Mouse (Mus musculus): ENCODE measurements around the gene Pcyt1b. TPM values are rescaled to one million over a fixed set of nuclear protein-coding genes. Genes with fewer than 3 reads are reported as not detected.

Gene Pcyt1b
- polyA plus RNA-seq, 1 experiment from 2014 or later, result 4.8 TPM

DNA sequence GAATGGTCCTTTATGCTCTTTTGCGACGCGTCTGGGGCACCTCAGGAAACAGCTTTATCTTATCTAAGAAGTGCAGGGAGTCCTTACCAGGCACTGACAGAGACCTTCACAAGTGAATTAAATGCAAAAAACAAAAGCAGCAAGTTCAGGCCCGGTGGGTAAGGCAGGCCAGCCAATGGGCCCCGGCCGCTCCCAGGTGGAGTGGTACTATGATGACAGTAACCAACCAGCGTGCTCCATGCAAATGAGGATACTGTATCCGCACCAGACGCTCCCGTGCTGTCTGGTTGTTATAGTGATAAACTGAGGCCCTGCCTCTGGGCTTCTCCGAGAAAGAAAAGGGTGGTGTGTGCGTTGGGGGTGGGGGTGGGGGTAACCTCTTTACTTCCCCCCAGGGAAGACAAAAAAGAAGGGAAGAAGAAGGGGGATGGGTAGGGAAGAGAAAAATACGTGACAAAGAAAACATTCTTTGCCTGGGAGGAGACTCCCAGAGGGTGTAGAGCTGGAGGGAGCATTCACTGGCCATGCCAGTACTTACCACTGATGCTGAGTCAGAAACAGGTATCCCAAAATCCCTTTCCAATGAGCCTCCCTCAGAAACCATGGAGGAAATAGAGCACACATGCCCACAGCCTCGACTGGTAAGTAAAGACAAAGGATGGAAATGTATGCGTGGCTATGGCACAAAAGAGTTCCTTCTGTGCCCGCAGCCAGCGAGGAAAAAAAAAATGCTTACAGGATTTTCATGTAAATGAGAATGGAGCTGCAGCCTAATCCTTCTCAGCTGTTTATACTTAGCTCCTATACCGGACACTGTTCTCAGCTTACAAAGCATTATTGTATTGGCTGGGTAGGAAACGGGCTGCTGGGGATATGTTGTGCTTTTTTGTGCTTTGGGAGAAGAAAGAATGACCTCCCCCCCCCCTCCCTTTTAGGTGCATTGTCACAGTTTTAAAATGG is 20.5 kb downstream of the Pcyt1b start:
- Histone ChIP-seq H3K36me3 (no peaks in the 10 kb centered on the region), H3K27me3 (ENCODE audit: low read depth, poor library complexity, severe bottlenecking) (peaks cover 27% of the 10 kb centered on the region), H3K4me3 (peak overlapping the region; percentile 47), H3K4me1 (0 out of 2 replicates have a peak, but pooled peaks cover 5% of the 10 kb centered on the region), H3K9me3 (replicated peaks) (no peaks in the 10 kb centered on the region), H3K27ac (peak overlapping the region; percentile 86)
- 14% methylated on average over 19 of the region's 19 CpGs for WGBS
- DNase-seq (ENCODE audit: low spot score), result peak; percentile 55

DNA sequence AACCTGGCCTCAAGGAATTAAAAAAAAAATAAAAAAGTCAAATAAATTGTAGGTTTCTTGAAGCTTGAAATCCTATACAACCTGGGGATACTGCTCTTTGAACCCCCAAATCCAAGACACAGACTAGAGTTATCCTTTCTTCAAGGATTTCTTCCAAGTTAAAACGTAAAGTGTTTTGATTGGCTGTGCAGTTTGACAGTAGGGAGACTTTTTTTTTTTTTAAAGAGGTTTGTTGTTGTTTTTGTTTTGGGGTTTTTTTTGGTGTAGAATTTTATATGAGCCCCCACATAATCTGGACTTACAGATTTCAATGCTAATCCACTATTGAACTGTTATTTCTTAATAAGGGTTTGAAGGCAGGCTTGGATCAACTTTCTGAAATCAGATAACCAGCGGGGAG is 21.6 kb downstream of the Pcyt1b start:
- no peaks in the 10 kb centered on the region for H3K36me3 ChIP-seq
- H3K4me3 ChIP-seq, result peak overlapping the region; percentile 47; the same call in 1 of the 2 replicates
- H3K9me3 ChIP-seq (replicated peaks), result no peaks in the 10 kb centered on the region
- 0 out of 2 replicates have a peak overlapping the region, but pooled peaks have one; percentile 86 for H3K27ac ChIP-seq
- 67% methylated on average over 2 of the region's 2 CpGs for WGBS
- DNase-seq (ENCODE audit: low spot score), result no peak
- peaks cover 27% of the 10 kb centered on the region for H3K27me3 ChIP-seq (ENCODE audit: low read depth, poor library complexity, severe bottlenecking)
- H3K4me1 ChIP-seq, result 0 out of 2 replicates have a peak, but pooled peaks cover 5% of the 10 kb centered on the region

DNA sequence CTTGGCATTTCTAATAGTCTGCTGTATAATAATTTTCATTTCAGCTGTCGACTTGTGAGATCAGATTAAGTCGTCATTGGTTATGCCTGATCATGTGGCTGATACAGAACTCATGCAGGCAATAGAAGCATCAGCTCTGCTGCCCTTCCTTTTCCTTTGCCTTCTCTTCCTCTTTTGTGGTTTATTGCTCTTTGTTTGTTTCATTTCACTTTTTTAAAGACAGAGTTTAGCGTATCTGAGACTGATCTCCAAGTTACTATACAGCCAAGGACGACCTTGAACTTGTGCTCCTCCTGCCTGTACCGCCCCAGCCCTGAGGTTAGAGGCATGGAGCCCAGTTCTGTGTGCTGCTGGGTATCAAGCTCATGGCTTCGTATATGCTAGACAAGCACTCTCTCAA is 34.6 kb downstream of the Pcyt1b start:
- DNase-seq (ENCODE audit: low spot score), result no peak
- Histone ChIP-seq H3K9me3 (replicated peaks) (no peaks in the 10 kb centered on the region), H3K4me1 (no peaks in the 10 kb centered on the region), H3K36me3 (no peaks in the 10 kb centered on the region), H3K27ac (no peak overlapping the region), H3K4me3 (no peak overlapping the region), H3K27me3 (ENCODE audit: low read depth, poor library complexity, severe bottlenecking) (peaks cover 22% of the 10 kb centered on the region; the same call in 1 of the 2 replicates)
- 89% methylated on average over 6 of the region's 6 CpGs for WGBS

DNA sequence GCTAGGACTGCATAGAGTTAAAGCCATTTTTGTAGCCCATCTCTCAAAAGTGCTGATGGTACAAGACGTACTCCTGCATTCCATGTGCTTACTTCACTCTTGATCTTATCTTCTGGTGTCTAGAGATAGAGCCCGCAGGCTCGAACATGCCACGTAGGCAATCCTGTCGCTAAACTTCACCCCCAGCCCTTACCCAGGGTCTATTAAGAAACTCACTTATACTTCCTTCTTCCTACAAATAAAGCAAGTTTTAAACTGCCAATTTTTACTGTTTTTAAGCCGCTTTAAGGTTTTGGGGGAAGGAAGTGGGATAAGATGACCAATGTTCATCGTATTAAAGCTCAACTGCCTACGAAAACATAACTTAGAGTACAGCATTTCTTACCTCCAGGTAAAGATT is 36.0 kb downstream of the Pcyt1b start:
- DNase-seq (ENCODE audit: low spot score), result no peak
- Histone ChIP-seq H3K4me1 (no peaks in the 10 kb centered on the region), H3K27ac (no peak overlapping the region), H3K36me3 (no peaks in the 10 kb centered on the region), H3K27me3 (ENCODE audit: low read depth, poor library complexity, severe bottlenecking) (0 out of 2 replicates have a peak, but pooled peaks cover 19% of the 10 kb centered on the region), H3K9me3 (replicated peaks) (no peaks in the 10 kb centered on the region), H3K4me3 (no peak overlapping the region)
- WGBS, result 91% methylated on average over 8 of the region's 8 CpGs

DNA sequence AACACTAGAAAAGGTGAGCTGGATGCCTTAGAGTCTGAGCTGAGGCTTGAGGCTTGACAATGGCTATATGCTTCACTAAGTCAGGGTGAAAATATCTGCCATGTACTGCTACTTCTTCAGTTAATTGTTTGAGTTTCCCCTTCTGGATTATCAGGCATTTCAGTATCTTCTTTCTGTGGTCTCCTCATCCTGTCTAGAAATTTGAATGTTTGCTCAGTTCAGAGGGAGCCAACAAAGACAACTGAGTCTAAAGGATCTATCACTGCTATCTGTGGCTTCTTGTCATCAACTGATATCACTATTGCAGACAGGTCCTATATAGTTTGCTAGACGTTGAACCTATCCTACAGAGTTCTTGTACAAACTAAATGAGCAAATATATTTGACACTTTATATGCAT is 42.9 kb downstream of the Pcyt1b start:
- no peak overlapping the region for H3K4me3 ChIP-seq
- H3K36me3 ChIP-seq, result no peaks in the 10 kb centered on the region
- WGBS, result 80% methylated on average over 1 of the region's 1 CpGs
- no peaks in the 10 kb centered on the region for H3K9me3 ChIP-seq (replicated peaks)
- peaks cover 15% of the 10 kb centered on the region; the same call in 1 of the 2 replicates for H3K27me3 ChIP-seq (ENCODE audit: low read depth, poor library complexity, severe bottlenecking)
- no peak for DNase-seq (ENCODE audit: low spot score)
- H3K4me1 ChIP-seq, result peaks cover 5% of the 10 kb centered on the region
- no peak overlapping the region for H3K27ac ChIP-seq

DNA sequence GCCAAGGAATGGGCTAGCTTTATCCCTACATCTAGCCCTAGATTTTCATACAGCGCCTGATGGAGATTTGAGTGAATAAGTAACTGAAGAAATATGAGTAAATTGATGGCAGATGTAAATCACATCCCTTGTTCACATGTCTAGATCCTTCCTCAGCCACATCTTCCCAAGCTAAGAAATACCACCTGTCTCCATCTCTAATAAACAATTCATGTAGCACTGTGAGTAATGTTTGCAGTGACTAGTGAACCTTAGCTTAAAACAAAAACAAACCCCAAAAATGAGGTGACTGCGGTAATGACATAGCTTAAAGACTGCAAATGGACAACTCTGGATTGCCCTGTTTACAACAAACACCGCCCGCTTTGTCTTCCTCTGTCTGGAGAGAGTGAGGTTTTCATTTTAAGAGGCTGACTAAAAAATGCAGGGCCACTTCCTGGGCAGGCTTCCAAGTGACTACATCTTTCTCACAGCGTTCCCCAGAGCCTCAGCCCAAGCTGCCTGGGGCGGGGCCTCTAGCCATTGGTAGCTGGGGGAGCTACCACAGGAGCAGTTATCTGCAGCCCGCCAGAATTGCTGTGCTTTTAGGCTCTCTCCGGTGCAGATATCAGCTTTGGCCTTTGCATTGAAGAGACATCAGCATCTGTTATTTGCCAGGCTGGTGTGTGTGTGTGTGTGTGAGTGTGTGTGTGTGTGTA is 46.0 kb downstream of the Pcyt1b start:
- DNase-seq (ENCODE audit: low spot score), result no peak
- Histone ChIP-seq H3K36me3 (no peaks in the 10 kb centered on the region), H3K4me3 (no peak overlapping the region), H3K27ac (no peak overlapping the region), H3K4me1 (peaks cover 5% of the 10 kb centered on the region), H3K9me3 (replicated peaks) (no peaks in the 10 kb centered on the region), H3K27me3 (ENCODE audit: low read depth, poor library complexity, severe bottlenecking) (peaks cover 33% of the 10 kb centered on the region)
- WGBS, result 59% methylated on average over 8 of the region's 8 CpGs

DNA sequence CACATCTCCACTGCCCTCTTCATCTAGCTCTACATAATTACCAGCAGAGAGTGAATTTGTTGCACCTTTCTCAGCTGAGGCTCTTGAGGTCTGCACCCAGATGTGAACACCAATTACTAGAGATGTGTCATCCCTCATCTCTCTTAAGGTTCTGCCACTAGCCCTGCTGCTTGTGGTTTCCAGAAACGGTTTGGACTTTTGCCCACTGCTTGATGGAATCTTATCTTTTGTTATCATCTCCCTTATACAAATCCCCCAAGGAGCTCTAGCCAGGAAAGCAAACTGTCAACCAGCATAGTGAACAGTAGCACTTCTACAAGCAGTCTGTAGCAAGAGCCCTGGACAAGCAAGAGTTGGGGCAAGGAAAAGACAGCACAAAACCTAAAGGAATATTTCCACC is 57.9 kb downstream of the Pcyt1b start:
- H3K36me3 ChIP-seq, result no peaks in the 10 kb centered on the region
- peaks cover 7% of the 10 kb centered on the region for H3K27me3 ChIP-seq (ENCODE audit: low read depth, poor library complexity, severe bottlenecking)
- H3K4me1 ChIP-seq, result no peaks in the 10 kb centered on the region
- H3K9me3 ChIP-seq (replicated peaks), result no peaks in the 10 kb centered on the region
- H3K4me3 ChIP-seq, result no peak overlapping the region
- no peak for DNase-seq (ENCODE audit: low spot score)
- no peak overlapping the region for H3K27ac ChIP-seq
- 68% methylated on average over 1 of the region's 1 CpGs for WGBS

DNA sequence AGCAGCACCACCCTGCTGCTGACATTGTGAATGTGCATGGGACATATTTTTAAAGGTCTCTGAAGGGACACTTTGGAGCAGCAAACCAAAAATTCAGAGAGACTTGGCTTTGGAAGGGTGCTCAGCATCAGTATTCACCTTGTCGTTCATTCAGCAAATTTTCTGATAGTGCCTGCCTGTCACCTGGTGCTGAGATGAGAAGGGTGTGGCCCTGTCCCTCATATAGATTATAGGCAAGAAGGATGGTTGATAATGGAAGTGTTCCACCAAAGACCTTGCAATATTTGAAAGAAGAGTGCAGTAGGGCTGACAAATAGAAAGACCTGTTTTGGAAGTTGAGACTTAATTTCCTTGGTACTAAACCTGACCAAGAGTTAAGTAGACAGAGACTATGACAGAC is 74.9 kb downstream of the Pcyt1b start:
- Histone ChIP-seq H3K27ac (no peak overlapping the region), H3K9me3 (replicated peaks) (no peaks in the 10 kb centered on the region), H3K4me3 (no peak overlapping the region), H3K4me1 (no peaks in the 10 kb centered on the region), H3K27me3 (ENCODE audit: low read depth, poor library complexity, severe bottlenecking) (peaks cover 7% of the 10 kb centered on the region; the same call in 1 of the 2 replicates), H3K36me3 (no peaks in the 10 kb centered on the region)
- 83% methylated on average over 1 of the region's 1 CpGs for WGBS
- DNase-seq (ENCODE audit: low spot score), result no peak

DNA sequence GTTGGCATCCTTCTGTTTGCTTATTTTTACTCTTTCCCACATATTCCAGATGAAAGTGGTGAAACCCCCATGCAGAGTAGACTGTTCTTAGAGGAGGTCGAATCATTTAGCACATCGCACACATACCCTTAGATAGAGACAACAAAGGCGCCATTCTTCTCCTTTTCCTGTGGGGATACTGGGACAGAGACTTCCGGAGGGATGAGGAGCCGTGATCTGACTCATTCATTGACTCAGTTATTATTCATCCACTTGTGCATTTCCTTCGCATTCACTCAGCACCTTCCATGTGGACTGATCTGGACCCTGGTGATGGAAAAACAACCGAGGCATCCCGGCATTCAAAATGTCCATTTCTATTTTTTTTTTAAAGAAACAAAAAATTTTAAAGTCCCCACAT is 76.2 kb downstream of the Pcyt1b start:
- H3K4me1 ChIP-seq, result no peaks in the 10 kb centered on the region
- H3K4me3 ChIP-seq, result no peak overlapping the region
- no peaks in the 10 kb centered on the region for H3K36me3 ChIP-seq
- H3K9me3 ChIP-seq (replicated peaks), result no peaks in the 10 kb centered on the region
- DNase-seq (ENCODE audit: low spot score), result no peak
- 91% methylated on average over 8 of the region's 8 CpGs for WGBS
- H3K27ac ChIP-seq, result no peak overlapping the region
- H3K27me3 ChIP-seq (ENCODE audit: low read depth, poor library complexity, severe bottlenecking), result peaks cover 7% of the 10 kb centered on the region; the same call in 1 of the 2 replicates

DNA sequence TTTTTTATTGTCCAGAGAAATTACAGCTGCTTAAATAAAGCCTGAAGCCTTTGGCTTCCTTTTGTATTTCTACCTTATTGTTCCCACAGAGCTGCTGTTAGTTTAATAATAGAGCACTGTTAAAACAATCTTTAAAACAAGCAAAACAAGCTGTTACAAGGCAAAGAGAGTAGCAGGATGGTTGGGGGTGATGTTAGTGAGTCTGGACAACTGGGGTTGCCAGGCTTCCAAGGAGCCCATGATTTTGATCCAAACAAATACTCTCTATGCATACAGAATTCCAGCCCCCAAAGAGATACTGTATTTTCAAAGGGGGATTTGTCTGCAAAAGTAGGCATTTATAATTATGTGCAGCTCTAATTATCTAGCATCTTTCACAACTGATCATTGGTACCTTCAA is 77.7 kb downstream of the Pcyt1b start:
- H3K9me3 ChIP-seq (replicated peaks), result no peaks in the 10 kb centered on the region
- no peak overlapping the region for H3K4me3 ChIP-seq
- no peak overlapping the region for H3K27ac ChIP-seq
- H3K4me1 ChIP-seq, result no peaks in the 10 kb centered on the region
- H3K27me3 ChIP-seq (ENCODE audit: low read depth, poor library complexity, severe bottlenecking), result peaks cover 7% of the 10 kb centered on the region; the same call in 1 of the 2 replicates
- no peak for DNase-seq (ENCODE audit: low spot score)
- H3K36me3 ChIP-seq, result no peaks in the 10 kb centered on the region

DNA sequence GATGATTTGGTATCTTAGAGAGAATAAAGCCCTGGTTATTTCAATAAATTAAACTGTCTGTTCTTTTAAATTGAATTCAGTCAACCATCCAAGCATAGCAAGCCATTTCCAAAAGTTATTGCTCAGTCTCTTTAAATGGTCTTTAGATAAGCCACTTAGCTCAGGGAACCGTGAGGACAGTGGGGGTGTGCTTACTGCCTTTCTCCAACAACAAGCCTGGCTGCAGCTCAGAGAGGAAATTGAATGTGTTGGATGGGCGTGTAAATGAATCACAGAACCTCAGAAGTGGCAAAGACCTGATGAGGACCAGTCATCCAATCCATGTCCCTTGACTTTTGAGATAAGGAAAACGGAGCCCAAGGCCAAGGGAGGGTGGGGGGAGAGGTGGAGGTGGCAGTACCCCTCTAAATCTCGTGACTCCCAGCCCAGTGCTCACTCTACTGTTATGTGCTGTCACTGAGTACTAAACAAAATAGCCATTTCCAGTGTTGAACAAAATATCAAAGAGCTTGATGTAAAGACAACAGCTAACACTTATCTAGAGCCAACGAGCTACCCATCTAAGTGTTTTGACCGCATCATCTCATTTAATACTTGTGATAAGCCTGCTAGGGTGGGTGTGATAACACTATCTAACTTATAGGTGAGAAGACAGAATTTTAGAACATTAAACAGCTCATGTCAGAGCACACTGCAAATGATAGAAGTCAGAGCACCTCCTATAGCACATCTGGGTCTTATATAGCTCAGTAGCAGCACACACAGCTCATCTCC is 78.5 kb downstream of the Pcyt1b start:
- WGBS, result 67% methylated on average over 6 of the region's 6 CpGs
- no peak overlapping the region for H3K4me3 ChIP-seq
- peaks cover 10% of the 10 kb centered on the region; the same call in 1 of the 2 replicates for H3K27me3 ChIP-seq (ENCODE audit: low read depth, poor library complexity, severe bottlenecking)
- H3K36me3 ChIP-seq, result no peaks in the 10 kb centered on the region
- no peaks in the 10 kb centered on the region for H3K9me3 ChIP-seq (replicated peaks)
- H3K27ac ChIP-seq, result no peak overlapping the region
- no peaks in the 10 kb centered on the region for H3K4me1 ChIP-seq
- DNase-seq (ENCODE audit: low spot score), result no peak

DNA sequence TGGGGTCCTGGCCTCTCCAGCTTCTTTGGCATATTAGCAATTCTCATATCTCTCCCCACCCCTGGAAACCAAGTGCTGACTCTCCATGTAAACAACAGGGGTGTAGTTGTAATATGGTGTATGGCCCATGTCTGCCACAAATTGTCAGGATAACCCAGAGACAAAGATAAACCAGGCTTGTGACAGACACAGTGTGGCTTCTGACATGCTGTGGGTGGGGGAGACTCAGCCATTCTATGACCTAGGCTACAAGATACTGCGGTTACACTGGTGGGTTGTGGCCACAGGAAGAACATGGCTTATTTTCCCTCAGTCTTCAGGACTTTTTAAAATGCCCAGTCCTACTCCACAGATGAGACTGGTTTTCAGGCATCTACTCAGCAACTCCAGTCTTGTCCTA is 94.5 kb downstream of the Pcyt1b start:
- Histone ChIP-seq H3K27ac (no peak overlapping the region), H3K4me3 (no peak overlapping the region), H3K9me3 (replicated peaks) (no peaks in the 10 kb centered on the region), H3K27me3 (ENCODE audit: low read depth, poor library complexity, severe bottlenecking) (peaks cover 49% of the 10 kb centered on the region), H3K4me1 (0 out of 2 replicates have a peak, but pooled peaks cover 3% of the 10 kb centered on the region), H3K36me3 (no peaks in the 10 kb centered on the region)
- 100% methylated on average over 1 of the region's 1 CpGs for WGBS
- no peak for DNase-seq (ENCODE audit: low spot score)

Measured in limb, embryonic 10.5 days (tissue).